Mouse (Mus musculus): ENCODE measurements around the gene Smarcd1.

DNA sequence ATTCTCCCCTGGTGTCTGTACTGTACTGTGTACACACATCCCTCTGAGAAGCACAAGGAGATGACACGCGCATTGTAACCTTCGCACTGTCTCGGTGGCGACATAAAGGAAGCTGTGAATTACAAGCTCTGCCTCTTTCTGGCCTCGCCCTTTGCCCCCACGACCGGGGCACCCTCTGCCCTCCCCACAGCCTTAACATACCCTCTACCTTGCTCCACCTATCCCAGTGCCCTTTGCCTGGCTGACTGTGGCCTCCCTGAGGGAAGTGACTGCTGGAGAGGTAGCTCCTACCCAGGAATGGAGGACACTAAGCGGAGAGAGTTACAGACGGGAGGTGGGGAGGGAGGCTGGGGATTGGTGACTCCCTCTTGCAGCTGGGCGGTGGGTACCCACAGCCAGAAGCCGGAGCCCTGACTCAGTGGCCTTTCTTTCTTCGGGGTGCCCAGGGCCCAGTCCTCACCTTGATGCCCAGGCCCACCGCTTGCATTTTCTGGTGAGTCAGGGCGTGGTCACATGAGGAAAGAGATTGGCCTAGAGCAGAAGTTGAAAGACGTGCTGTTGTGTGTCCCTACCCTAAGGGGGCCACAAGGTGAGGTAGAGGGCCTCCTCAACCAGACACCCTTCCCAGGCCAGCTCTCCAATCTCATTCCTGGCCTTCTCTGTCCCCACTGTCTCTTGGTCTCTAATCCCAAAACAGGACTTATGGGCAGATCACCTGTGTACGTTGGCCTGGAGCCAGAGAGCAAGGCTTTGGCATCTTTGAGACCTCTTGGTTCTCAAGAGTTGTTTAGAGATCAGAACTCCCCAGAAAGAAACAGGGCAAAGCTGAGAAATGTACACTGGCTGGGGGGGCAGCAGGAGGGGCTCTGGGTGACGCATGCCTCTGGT, 1.5 kb upstream of the Smarcd1 start:
- no peak for TF ChIP-seq CTCF (IDR thresholded peaks at IDR 0.05; ENCODE audit: low read depth)
- TF ChIP-seq EP300 (IDR thresholded peaks at IDR 0.05; ENCODE audit: low read depth) = no peak
